Mouse (Mus musculus): ENCODE measurements around the gene Sik3. TPM values are rescaled to one million over a fixed set of nuclear protein-coding genes. Genes with fewer than 3 reads are reported as not detected.
A peak's percentile ranks its signal among the peaks of the same experiment; 100 is the strongest.

Gene Sik3
- total RNA-seq, 2 experiments from 2014 or later, result 16.5 to 59.8 TPM

- no peak for ATAC-seq (replicated peaks; ENCODE audit: poor library complexity, severe bottlenecking)
Observed at GRCm38 (mm10) chr9:46175938-46176375, 163.3 kb downstream of the Sik3 start.

DNA sequence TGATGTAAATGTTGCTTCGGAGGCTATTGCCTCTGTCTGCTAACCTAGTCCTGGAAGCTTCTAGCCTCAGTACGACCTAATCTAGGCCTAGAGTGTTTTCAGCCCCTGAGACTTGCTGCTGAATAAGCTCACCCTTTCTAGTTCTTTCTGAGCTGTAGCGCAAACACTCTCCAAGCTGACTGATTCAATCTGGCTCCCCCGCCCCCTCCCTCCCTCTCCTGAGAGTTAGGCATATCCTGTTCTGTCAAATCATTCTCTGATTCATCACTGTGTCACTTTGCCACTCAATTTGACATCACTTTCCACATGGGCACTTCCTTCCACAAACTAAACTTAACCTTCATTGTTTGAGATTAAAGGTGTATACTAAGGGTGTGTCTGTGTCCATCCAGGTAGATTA is 164.0 kb downstream of the Sik3 start:
- ATAC-seq (replicated peaks; ENCODE audit: poor library complexity, severe bottlenecking), result no peak

DNA sequence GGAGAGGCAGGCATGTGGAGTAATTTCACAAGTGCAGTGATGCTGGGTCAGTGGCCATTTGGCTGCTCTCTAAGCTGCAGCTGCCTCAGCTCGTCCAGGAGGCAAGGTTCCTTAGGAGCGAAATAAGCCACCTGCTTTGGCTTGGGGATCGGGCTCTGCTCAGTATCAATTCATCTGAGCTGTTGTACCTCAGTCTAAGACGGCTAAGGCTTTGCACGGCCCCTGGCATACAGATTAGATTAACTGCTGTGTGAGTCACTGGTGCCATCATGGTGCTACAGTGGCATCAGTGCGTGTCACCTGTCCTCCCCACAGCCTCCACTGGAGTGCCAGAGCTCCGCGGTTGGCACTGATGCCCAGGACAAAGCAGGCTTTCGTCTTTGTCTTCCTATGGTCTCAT is 166.0 kb downstream of the Sik3 start:
- ATAC-seq (replicated peaks; ENCODE audit: poor library complexity, severe bottlenecking), result no peak

GRCm38 (mm10) chr9:46181297-46181696 is 168.7 kb downstream of the Sik3 start:
- no peak for ATAC-seq (replicated peaks; ENCODE audit: poor library complexity, severe bottlenecking)

DNA sequence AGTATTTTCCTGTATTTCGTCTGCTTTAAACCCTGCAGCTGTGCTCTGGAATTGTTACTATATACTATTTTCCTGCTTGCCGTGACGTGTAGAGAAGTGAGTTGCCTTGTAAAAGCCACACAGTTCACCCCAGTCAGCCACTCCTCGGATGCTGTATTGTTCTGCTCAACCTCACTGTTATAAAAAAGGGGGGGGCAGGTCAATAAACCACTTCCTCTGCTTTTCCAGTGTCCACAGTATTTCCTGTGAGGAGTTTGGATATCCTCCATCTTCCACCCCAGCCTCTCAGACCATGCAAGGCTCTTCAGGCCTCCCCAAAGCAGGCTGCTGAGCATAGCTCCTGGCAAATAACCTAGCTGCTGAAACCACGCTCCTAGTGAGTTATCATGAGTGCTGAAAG is 171.9 kb downstream of the Sik3 start:
- ATAC-seq (replicated peaks; ENCODE audit: poor library complexity, severe bottlenecking), result no peak

- peak; percentile 76 for ATAC-seq (replicated peaks; ENCODE audit: poor library complexity, severe bottlenecking)
Observed at GRCm38 (mm10) chr9:46185191-46185590, 172.6 kb downstream of the Sik3 start.

DNA sequence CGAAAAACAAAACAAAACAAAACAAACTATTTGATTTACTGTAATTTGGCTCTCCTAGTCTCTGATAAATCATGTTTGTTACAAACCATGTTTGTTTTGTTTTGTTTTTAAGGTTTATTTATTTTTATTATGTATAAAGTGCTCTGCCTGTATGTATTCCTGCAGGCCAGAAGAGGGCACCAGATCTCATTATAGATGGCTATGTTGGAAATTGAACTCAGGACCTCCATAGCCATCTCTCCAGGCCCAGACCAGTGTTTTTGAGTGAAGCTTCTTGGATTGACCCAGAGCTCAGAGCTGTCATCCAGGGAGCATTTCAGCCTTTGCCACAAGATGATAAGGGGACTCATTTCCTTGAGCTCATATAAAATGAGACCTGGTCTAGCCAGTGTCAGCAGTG is 173.8 kb downstream of the Sik3 start:
- no peak for ATAC-seq (replicated peaks; ENCODE audit: poor library complexity, severe bottlenecking)

DNA sequence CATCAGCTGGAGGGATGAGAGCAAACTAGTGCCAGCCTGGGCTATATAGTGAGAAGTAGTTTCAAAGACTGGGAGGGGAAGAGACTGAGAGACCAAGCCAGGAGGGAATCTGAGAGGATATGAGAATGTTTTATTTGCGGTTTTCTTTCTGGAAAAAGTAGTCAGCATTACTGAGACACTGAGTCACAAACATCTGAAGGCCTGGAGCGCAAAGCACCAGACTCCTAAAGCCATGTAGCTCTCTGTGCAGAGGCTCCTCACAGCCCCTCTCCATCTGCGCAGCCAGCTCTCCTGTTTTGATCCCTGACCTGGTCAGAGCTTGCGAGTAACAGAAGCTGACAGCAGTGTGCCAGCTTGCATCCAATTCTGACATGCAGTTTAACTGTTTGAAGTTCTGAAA is 175.8 kb downstream of the Sik3 start:
- ATAC-seq (replicated peaks; ENCODE audit: poor library complexity, severe bottlenecking), result no peak

GRCm38 (mm10) chr9:46188956-46189355 is 176.3 kb downstream of the Sik3 start:
- ATAC-seq (replicated peaks; ENCODE audit: poor library complexity, severe bottlenecking), result no peak

- ATAC-seq (replicated peaks; ENCODE audit: poor library complexity, severe bottlenecking), result no peak
Observed at GRCm38 (mm10) chr9:46189381-46189780, 176.8 kb downstream of the Sik3 start.

- no peak for ATAC-seq (replicated peaks; ENCODE audit: poor library complexity, severe bottlenecking)
Observed at GRCm38 (mm10) chr9:46191234-46191633, 178.6 kb downstream of the Sik3 start.

DNA sequence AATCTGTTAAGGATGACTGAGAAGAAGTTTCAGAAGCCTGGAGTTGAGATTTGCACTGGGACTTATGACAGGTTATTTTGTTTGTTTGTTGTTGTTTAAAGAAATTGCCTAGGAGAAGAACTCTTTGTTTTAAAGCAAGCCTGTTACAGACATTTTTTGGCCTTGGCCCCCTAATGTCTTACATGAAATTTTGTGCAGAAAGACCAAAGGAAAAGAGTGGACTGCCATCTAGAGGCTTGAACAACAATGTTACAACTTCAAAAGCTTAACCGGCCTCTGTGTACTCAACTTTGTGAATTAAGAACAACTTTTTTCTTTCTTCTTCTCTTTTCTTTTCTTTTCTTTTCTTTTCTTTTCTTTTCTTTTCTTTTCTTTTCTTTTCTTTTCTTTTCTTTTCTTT is 179.0 kb downstream of the Sik3 start:
- no peak for ATAC-seq (replicated peaks; ENCODE audit: poor library complexity, severe bottlenecking)

- no peak for ATAC-seq (replicated peaks; ENCODE audit: poor library complexity, severe bottlenecking)
Observed at GRCm38 (mm10) chr9:46192642-46193041, 180.0 kb downstream of the Sik3 start.

GRCm38 (mm10) chr9:46194809-46195208 is 182.2 kb downstream of the Sik3 start:
- ATAC-seq (replicated peaks; ENCODE audit: poor library complexity, severe bottlenecking), result no peak

DNA sequence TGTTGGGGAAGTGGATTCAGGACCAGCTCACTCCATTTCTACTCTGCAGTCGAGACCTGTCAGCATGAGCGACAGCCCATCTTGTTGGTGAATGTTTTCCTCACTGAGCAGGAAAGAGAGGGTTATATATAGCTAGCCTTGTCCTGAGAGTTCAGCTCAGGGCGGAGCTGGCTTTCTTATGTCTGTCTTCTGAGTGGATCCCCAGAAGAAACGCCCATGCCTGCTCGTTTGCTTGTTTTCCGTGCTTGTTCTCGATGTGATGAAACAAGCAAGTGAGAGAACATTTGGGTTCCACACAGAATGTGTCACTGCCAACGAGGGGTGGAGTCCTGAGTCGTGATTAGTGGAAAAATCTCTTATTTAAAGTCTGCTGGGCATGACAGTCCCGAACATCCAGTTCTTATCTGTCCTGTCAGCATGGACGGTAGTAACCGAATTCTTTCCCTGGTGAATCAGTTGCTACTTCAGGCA is 184.1 kb downstream of the Sik3 start:
- no peak for ATAC-seq (replicated peaks; ENCODE audit: poor library complexity, severe bottlenecking)

DNA sequence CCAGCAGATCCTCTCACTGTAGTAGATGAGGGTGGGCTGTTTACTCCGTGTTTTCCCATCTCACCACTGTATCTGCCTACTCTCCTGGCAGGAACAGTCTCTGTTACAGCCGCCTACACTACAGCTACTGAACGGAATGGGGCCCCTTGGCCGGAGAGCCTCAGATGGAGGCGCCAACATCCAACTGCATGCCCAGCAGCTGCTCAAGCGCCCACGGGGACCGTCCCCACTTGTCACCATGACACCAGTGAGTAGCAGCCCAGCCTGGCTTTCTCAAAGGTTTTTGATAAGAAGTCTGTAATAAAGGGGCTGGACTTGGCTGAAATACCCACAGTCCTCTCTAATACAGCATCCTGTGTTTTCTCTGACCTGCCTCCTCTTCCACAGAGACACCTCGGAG is 185.8 kb downstream of the Sik3 start:
- no peak for ATAC-seq (replicated peaks; ENCODE audit: poor library complexity, severe bottlenecking)

DNA sequence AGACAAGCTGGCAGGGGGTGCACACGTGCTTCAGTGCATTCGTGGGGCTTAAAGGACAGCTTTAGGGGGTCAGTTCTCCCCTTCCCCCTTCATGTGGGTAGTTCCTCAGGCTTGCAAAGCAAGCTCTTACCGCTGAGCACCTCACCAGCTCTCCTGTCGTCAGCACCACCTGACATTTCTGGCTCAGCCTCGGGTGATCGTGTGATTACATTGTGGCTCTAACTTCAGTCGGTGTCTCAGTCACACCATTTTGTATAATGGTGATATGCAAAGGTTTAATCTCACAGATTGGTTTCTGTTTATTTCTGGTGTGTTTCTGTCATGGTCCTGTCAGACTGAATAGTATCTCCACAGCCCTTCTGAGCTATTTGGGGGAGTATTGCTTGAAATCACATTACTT is 186.3 kb downstream of the Sik3 start:
- ATAC-seq (replicated peaks; ENCODE audit: poor library complexity, severe bottlenecking), result no peak

GRCm38 (mm10) chr9:46199609-46200008 is 187.0 kb downstream of the Sik3 start:
- no peak for ATAC-seq (replicated peaks; ENCODE audit: poor library complexity, severe bottlenecking)

DNA sequence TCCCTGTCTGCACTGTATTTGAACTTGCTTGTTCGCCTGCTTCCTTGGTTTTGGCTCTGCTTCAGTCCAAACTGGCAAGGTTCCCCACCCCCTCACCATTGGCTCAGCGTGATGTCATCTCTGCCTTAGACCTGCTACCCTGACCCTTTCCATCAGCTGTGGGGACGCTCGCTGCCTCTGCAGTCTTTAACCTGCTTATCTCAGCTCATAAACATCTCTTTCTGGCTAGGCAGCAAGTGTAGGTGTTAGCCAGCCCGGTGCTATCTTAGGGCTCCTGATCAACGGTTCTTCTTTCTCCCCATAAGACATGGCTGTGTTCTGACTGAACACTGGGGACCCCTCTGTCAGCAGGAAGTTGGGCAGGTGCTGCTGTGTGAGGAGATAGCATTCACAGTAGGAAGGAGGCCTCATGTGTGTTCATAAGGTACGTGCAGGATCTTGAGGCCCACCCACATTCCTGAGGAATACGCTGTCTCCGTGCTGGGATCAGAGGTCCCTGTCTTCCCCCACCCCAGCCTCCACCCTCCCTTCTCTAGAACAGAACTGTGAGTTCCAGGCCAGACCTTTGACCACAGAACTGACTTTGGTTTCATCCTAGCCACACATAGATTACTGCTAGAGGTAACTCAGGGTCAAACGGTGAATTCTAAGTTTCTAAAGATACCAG is 194.3 kb downstream of the Sik3 start:
- no peak for ATAC-seq (replicated peaks; ENCODE audit: poor library complexity, severe bottlenecking)

GRCm38 (mm10) chr9:46207501-46207869 is 194.9 kb downstream of the Sik3 start:
- ATAC-seq (replicated peaks; ENCODE audit: poor library complexity, severe bottlenecking), result no peak

DNA sequence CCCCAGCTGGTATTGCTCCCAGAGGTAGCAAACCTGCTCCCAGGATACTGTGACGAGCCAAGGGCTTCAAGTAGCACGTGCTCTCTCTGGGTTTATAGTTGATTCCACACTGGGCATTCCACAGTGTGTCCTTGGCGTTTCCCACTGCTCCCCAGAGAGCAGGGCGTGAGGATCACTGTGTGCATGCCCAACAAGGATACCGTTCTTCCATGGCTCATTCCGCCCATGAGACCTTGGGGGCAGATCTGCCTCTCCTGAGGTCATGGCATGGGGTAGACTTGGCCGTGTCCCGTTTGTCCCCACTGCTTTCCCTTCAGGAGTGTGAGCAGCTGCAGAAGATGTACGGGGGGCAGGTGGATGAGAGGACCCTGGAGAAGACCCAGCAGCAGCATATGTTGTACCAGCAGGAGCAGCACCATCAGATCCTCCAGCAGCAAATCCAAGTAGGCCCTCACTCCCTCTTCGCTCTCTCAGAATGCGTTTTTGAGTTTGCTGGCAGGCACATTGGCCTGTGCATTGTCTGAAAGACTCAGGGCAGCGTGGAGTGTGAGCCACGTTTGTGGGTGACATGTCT is 195.9 kb downstream of the Sik3 start:
- no peak for ATAC-seq (replicated peaks; ENCODE audit: poor library complexity, severe bottlenecking)

DNA sequence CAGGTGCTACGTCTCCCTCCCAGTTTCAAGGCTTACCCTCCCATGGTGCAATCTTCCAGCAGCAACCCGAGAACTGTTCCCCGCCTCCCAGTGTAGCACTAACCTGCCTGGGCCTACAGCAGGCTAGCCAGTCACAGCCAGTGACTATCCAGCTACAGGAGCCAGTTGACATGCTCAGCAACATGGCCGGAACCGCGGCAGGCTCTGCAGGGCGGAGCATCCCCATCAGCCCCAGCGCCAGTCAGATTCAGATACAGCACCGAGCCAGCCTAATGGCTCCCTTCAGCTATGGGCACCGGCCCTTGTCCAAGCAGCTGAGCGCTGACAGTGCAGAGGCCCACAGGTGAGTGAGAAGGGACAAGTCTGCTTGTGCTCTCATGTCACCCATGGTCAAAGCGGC is 197.9 kb downstream of the Sik3 start:
- no peak for ATAC-seq (replicated peaks; ENCODE audit: poor library complexity, severe bottlenecking)
